Mouse (Mus musculus): Measurements from ENCODE around the gene Slc1a1.

The Slc1a1 gene

GRCm38 (mm10) chr19:28834798-28835499, at the start of gene Slc1a1:
Gene Slc1a1 (plus strand): TSS chr19:28835049.
- DNase-seq = peak; percentile 74

GRCm38 (mm10) chr19:28790196-28790595, 44.7 kb upstream of the Slc1a1 start:
- DNase-seq = peak; percentile 72

GRCm38 (mm10) chr19:28793307-28793706, 41.5 kb upstream of the Slc1a1 start:
- DNase-seq = no peak

GRCm38 (mm10) chr19:28796146-28796848, 38.6 kb upstream of the Slc1a1 start:
- DNase-seq = no peak

- DNase-seq = no peak
Measured at GRCm38 (mm10) chr19:28796966-28797365, 37.9 kb upstream of the Slc1a1 start.

- no peak for DNase-seq
Measured at GRCm38 (mm10) chr19:28797611-28798010, 37.2 kb upstream of the Slc1a1 start.

- no peak for DNase-seq
Measured at GRCm38 (mm10) chr19:28800448-28800847, 34.4 kb upstream of the Slc1a1 start.

- DNase-seq = no peak
Measured at GRCm38 (mm10) chr19:28806276-28806675, 28.6 kb upstream of the Slc1a1 start.

- DNase-seq = no peak
Measured at GRCm38 (mm10) chr19:28806821-28807496, 27.9 kb upstream of the Slc1a1 start.

- no peak for DNase-seq
Measured at GRCm38 (mm10) chr19:28807497-28807871, 27.4 kb upstream of the Slc1a1 start.

GRCm38 (mm10) chr19:28818286-28818685, 16.6 kb upstream of the Slc1a1 start:
- DNase-seq = no peak

GRCm38 (mm10) chr19:28827697-28828328, 7.0 kb upstream of the Slc1a1 start:
- no peak for DNase-seq

GRCm38 (mm10) chr19:28831324-28831723, 3.5 kb upstream of the Slc1a1 start:
- no peak for DNase-seq

GRCm38 (mm10) chr19:28832605-28833004, 2.2 kb upstream of the Slc1a1 start:
- DNase-seq = peak; percentile 55

GRCm38 (mm10) chr19:28834388-28834787, 461 bp upstream of the Slc1a1 start:
- peak; percentile 56 for DNase-seq

GRCm38 (mm10) chr19:28835500-28835864, 633 bp downstream of the Slc1a1 start:
- DNase-seq = no peak

- DNase-seq = peak; percentile 91
Measured at GRCm38 (mm10) chr19:28836116-28836515, 1.3 kb downstream of the Slc1a1 start.

GRCm38 (mm10) chr19:28836651-28837410, 2.0 kb downstream of the Slc1a1 start:
- DNase-seq = peak; percentile 91

- DNase-seq = no peak
Measured at GRCm38 (mm10) chr19:28838796-28839195, 3.9 kb downstream of the Slc1a1 start.

GRCm38 (mm10) chr19:28844946-28845710, 10.3 kb downstream of the Slc1a1 start:
- peak; percentile 42 for DNase-seq

GRCm38 (mm10) chr19:28850510-28850909, 15.7 kb downstream of the Slc1a1 start:
- no peak for DNase-seq

GRCm38 (mm10) chr19:28852001-28852400, 17.2 kb downstream of the Slc1a1 start:
- DNase-seq = peak; percentile 48

Data from kidney, adult 9 months (tissue).